Mouse (Mus musculus): ENCODE data around the gene Arhgap23.

DNA sequence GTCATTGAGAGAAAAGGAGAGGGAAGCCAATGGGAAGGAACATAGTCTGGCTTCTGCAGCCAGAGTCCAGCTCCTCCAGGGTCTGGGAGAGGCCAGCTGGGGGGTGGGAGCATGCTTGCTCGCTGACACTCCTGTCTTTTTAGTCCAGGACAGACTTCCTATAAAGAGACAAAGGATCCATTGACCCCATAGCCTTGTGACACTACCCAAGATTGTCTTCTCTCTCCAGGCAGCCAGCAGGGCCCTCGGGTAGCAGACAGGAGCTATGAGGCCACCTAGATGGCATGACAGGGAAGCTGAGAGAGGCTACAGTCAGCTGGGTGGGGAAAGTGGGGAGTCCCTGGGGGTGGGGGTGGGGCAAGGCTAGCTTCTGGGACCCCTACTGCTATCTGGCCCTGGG, 12.6 kb upstream of the Arhgap23 start:
- TF ChIP-seq CTCF (IDR thresholded peaks at IDR 0.05; ENCODE audit: low read depth) = no peak
- no peak for TF ChIP-seq EP300 (IDR thresholded peaks at IDR 0.05; ENCODE audit: low read depth)
